In the genomic region with DNA sequence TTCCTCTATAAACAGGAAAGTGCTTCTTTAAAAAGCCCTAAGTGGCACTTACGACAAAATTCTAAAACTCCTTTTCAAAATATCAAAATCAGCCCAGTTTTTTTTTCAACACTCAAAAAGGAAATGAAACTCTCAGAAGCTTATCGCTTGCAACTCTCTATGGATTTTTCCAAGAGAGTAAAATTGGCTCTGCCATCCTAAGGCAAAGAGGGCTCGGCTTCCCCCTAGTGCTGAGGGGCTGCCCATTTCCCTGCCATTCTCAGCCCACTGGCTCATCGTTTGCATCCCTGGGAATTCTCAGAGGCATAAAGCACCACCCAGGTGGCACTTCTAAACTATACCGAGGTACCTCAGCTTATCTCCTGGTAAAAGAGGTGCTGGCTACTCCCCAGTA, we compare ENCODE assay signal across 16 mouse cellular contexts.
A peak's percentile ranks its signal among the peaks of the same experiment; 100 is the strongest.
DNase-seq lines count a peak whose midpoint lies in the region; ATAC-seq and TF ChIP-seq lines count a peak whose summit lies in the region.
"Had no signal": no experiment of that assay in that cellular context is flagged by ENCODE, and none has a peak within 500 bp of the region (broad histone marks: within the 10 kb centered on the region; RNA-seq: fewer than 3 reads in every experiment).

No protein-coding gene starts in this region.

- TF ChIP-seq EP300 in heart, postnatal 0 days (IDR thresholded peaks at IDR 0.05; ENCODE audit: low read depth), result no peak

- intact Hi-C loops in heart, postnatal 14 days (cut with DNase I), result no loop called here

- peak; percentile 11 to 20 for DNase-seq in cerebellum, postnatal 14 days
- no peak for DNase-seq in cerebellum, adult 18-20 months
- DNase-seq in heart, postnatal 0 days (ENCODE audit: low spot score), result no peak
- DNase-seq in heart, postnatal 14 days, result no peak
- no peak for DNase-seq in neural tube, embryonic 10.5 days (ENCODE audit: extremely low spot score, low spot score)
- DNase-seq in retina, postnatal 1 day, result peak; percentile 24
- no peak for DNase-seq in liver
- DNase-seq: cerebellum, adult 9-11 months; gastrocnemius, postnatal 25 days; thymus, postnatal 25 days had no signal

- no peak overlapping the region for H3K27ac ChIP-seq in heart, postnatal 0 days (ENCODE audit: low read depth)
- no peak overlapping the region for H3K27ac ChIP-seq in neural tube, embryonic 15.5 days (replicated peaks)
- H3K27ac ChIP-seq: embryonic facial prominence, embryonic 12.5 days; kidney, postnatal 0 days; limb, embryonic 15.5 days; stomach, postnatal 0 days had no signal

- 24% methylated on average over 5 of the region's 5 CpGs for WGBS in heart, postnatal 0 days
- 27% methylated on average over 5 of the region's 5 CpGs for WGBS in neural tube, embryonic 15.5 days

- no peaks in the 10 kb centered on the region for H3K36me3 ChIP-seq in heart, postnatal 0 days (replicated peaks; ENCODE audit: control insufficient read depth, insufficient read depth, low read length)
- H3K36me3 ChIP-seq in neural tube, embryonic 15.5 days, result no peaks in the 10 kb centered on the region
- H3K36me3 ChIP-seq: embryonic facial prominence, embryonic 12.5 days; limb, embryonic 15.5 days had no signal

- ATAC-seq in heart, postnatal 0 days (ENCODE audit: insufficient read depth, low read depth), result no peak
- no peak for ATAC-seq in neural tube, embryonic 15.5 days (ENCODE audit: low FRiP score)
- ATAC-seq: inflammation-experienced regulatory T-cells, adult 6 months had no signal

- H3K9me3 ChIP-seq in heart, postnatal 0 days (replicated peaks; ENCODE audit: control insufficient read depth, low read length), result no peaks in the 10 kb centered on the region
- H3K9me3 ChIP-seq in neural tube, embryonic 15.5 days (replicated peaks), result no peaks in the 10 kb centered on the region
- H3K9me3 ChIP-seq: embryonic facial prominence, embryonic 12.5 days; limb, embryonic 15.5 days had no signal

- no peaks in the 10 kb centered on the region for H3K27me3 ChIP-seq in heart, postnatal 0 days (ENCODE audit: control insufficient read depth, insufficient read depth, low read length)
- peaks cover 17% of the 10 kb centered on the region for H3K27me3 ChIP-seq in neural tube, embryonic 15.5 days (replicated peaks)
- H3K27me3 ChIP-seq: embryonic facial prominence, embryonic 12.5 days; limb, embryonic 15.5 days had no signal

- no peak overlapping the region; the same call in 1 of the 2 replicates for H3K9ac ChIP-seq in heart, postnatal 0 days (replicated peaks; ENCODE audit: low read depth, low read length)
- no peak overlapping the region for H3K9ac ChIP-seq in neural tube, embryonic 15.5 days (replicated peaks)
- H3K9ac ChIP-seq: embryonic facial prominence, embryonic 12.5 days; limb, embryonic 15.5 days had no signal

- no peak overlapping the region for H3K4me3 ChIP-seq in heart, postnatal 0 days (ENCODE audit: low read depth, low read length)
- no peak overlapping the region for H3K4me3 ChIP-seq in neural tube, embryonic 15.5 days (replicated peaks)
- H3K4me3 ChIP-seq: embryonic facial prominence, embryonic 12.5 days; limb, embryonic 15.5 days had no signal

- TF ChIP-seq CTCF in heart, postnatal 0 days (IDR thresholded peaks at IDR 0.05; ENCODE audit: low read depth), result no peak; the same call in 1 of the 2 replicates

- 0 out of 2 replicates have a peak, but pooled peaks cover 6% of the 10 kb centered on the region for H3K4me1 ChIP-seq in heart, postnatal 0 days (ENCODE audit: control insufficient read depth, insufficient read depth)
- peaks cover 30% of the 10 kb centered on the region for H3K4me1 ChIP-seq in neural tube, embryonic 15.5 days
- H3K4me1 ChIP-seq: embryonic facial prominence, embryonic 12.5 days; limb, embryonic 15.5 days had no signal

- peak overlapping the region; percentile 45 for H3K4me2 ChIP-seq in heart, postnatal 0 days (ENCODE audit: low read depth, low read length)
- 0 out of 2 replicates have a peak overlapping the region, but pooled peaks have one; percentile 9 for H3K4me2 ChIP-seq in neural tube, embryonic 15.5 days
- H3K4me2 ChIP-seq: embryonic facial prominence, embryonic 12.5 days; limb, embryonic 15.5 days had no signal

Comparison
In these comparisons a context has a peak if more than half of its experiments do, and no peak if none do; other contexts are left out.
1. DNase-seq: peak in cerebellum, postnatal 14 days (2 of 2) and retina, postnatal 1 day (single experiment); none in cerebellum, adult 18-20 months (0 of 2), heart, postnatal 0 days (single experiment), heart, postnatal 14 days (0 of 2), neural tube, embryonic 10.5 days (single experiment) and liver (single experiment).